Mouse (Mus musculus): ENCODE results near the gene Strip1. TPM values are rescaled to one million over a fixed set of nuclear protein-coding genes. Genes with fewer than 3 reads are reported as not detected.

Strip1 gene
- total RNA-seq, 1 experiment from 2014 or later = 33.5 TPM

- DNase-seq = no peak
Observed at GRCm38 (mm10) chr3:107593632-107594031, 37.9 kb downstream of the Strip1 start.

GRCm38 (mm10) chr3:107591612-107592011 lies 39.9 kb downstream of the Strip1 start:
- no peak for DNase-seq

GRCm38 (mm10) chr3:107586504-107586903 lies 45.0 kb downstream of the Strip1 start:
- DNase-seq = no peak

GRCm38 (mm10) chr3:107583893-107584292 lies 47.6 kb downstream of the Strip1 start:
- no peak for DNase-seq

DNA sequence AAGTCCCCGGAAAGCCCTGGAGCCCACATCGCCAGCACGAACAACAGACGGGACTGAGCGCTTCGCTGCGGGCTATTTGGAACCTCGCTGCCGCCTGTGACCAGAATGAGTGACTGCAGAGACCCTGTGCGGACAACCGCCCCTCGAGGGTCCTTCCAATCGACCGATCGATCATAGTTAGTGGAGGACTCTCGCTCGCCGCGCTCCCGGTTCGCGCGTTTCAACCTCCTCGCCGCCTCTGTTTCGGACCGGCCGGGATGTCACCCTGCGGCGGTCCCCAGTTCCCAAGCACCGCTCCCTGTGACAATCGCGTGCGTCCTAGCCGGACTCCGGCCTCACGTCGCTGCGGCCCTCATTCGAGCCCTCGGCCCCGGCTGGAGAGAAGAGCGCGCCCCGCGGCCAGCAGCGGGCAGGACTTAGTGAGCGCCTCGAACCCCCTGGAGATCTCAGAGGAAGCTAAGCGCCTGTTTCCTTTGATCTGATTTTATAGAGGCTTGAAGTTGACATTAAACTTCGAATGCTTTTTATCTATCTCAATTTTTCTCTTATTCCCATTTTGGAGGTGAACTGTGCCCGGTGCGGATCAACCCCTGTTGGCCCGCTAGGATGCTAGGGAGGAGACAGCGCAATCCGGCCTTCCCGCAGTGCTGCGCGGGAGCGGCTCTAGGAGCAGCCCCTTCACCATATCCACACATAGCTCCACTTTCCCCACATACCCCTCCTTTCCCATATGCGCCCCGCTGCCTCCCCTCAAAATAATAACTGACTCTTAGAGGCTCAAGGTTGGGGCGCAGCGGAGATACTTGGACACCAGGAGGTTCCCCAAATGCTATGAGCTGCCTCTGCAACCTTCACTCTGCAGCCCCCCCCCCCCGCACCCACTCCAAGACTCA lies 48.4 kb downstream of the Strip1 start:
- peak; percentile 41 for DNase-seq

DNA sequence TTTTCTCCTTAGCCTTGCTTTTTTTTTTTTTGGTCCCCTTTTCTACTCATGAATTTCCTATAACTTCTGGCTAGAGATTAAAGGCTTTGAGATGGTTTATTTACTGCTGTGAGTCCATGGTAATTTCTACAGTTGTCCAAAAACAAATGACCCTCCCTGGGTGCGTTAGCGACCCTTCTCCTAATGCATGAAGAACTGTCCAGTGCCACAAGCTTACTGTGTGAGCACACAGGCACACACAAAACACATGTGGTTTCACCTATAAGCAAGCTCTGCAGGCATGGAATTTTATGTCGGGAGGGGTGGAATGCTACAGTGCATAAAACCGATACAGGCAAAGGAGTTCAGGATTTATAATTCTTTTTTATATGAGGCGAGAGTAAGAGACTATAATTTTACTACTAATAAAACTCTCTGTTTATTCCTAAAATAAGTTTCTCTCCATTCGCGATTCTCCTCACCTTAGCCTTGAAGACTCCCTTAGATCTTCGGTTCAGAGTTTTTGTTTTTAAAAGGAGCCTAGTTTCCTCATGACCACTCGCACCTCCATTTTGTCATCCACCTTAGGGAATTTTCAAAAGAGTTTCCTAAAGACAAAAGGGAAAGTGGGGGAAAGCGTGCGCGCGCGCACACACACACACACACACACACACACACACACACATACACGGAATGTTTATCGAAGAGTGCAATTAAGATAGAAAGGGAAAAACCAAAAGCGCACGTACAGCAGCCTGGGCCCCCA lies 49.2 kb downstream of the Strip1 start:
- DNase-seq = no peak

DNA sequence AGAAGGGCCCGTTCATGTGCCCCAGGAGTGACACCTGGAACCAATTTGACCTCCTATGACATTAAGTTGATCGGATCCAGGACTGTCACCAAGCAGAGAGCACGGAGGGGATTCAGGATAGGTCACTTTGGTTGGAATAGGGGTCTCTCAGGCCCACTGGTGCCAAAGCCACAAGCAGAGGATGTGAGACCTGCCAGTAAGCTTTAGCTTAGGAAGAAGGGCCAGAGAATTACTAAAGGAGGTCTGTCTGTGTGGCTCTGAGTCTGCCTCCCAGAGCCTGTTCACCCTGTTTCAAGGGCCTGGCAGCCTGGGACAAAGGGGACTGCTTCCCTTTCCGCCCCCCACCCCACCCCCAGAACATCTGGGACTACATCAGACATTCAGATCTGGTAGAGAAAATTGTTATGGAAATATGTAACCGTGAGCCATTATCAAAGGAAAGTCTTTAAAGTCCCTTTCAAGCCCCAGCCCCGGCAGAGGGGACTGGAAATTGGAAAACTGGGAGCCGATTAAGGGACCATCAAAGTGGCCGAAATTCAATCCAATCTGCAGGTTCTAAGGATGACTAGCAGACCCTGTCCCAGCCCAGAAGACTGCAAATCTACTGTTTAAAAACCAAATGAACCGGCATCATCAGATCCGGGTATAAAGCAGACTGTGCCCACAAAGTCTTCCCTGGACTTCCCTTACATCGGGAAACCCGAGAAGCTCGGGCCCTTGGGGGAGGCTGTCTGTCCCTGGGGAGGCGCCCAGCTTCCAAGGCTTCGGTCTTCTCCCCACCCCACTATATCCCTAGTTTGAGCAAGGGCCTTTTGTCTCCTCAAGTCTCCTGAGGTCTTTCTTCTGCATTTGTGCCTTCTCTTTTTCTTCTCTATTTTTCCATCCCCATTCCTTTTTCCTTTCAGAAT lies 50.1 kb downstream of the Strip1 start:
- DNase-seq = no peak

- peak; percentile 79 for DNase-seq
Observed at GRCm38 (mm10) chr3:107579466-107579865, 52.0 kb downstream of the Strip1 start.

DNA sequence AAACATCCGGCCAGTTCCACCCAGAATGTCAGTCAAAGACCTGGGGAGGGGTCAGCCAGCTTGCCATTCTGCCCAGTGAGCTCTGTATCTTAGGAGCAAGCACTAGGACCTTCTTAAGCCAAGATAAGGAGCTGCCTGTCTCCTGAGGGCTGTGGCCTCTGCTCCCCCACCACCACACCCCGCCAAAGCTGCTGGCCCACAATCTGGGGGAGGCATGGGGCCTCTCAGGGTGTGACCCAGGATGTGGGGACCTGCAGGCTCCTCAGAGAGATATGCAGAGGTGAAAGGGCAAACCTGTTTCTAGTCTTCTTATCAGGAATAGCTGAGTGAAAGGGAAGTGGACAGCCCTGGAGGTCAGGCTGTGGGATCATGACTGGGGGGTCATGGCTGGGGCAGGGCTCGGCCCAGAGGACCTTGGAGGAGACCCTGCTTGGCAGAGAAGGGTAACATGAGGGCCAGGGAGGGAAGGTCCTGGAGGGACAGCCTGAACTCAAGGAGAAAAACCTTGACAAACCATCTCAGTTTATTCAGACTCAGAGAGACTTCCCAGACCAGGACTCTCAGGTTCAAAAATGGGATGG lies 53.6 kb downstream of the Strip1 start:
- no peak for DNase-seq

- no peak for DNase-seq
Observed at GRCm38 (mm10) chr3:107576807-107577206, 54.7 kb downstream of the Strip1 start.

GRCm38 (mm10) chr3:107571205-107571604 lies 60.3 kb downstream of the Strip1 start:
- DNase-seq = no peak

DNA sequence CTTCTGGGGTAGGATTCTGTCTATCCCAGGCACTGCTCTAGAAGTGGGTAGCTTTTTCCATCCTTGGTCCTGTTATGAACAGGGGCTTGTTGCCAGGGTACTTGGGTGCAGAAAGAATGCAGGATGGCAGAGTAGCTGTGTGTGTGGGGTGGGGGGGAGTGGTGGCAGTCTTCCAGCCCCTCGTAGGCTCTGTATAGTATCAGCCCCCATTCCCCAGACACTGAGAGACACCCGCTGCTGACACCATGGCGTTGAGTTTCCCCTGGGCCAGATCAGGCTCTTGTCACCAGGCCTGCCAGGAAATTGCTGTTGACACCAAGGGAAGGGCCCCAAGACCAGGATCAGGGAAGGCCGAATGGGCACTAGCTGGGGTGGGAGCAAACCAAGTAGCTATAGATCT lies 62.8 kb downstream of the Strip1 start:
- no peak for DNase-seq

DNA sequence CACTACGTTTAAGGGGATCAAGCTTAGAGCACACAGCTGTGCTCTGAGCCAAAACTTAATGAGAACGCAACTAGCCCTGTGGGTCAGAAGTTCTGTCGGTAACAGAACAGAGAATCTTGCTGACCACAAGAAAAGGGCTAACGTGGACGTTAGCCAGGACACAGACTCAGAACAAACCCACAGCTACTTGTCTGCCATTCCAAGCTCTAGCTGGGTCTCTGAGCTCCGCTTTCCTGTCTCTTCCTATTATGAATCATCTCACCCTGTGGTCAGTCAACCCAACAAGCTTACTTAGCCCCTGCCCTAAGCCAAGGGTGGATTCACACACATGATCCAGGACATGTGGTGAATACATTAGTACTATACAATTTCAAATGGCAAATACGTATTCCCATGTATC lies 63.7 kb downstream of the Strip1 start:
- DNase-seq = no peak

GRCm38 (mm10) chr3:107565331-107565730 lies 66.2 kb downstream of the Strip1 start:
- DNase-seq = no peak

GRCm38 (mm10) chr3:107563880-107564279 lies 67.6 kb downstream of the Strip1 start:
- DNase-seq = no peak

- no peak for DNase-seq
Observed at GRCm38 (mm10) chr3:107562591-107562990, 68.9 kb downstream of the Strip1 start.

Other genes with a start within 250 kb of the Strip1 start
- gene Kcnc4, start 172.1 kb downstream of the Strip1 start, total RNA-seq (2021) = 7.4 and 8.1 TPM in 2 replicates
- gene Slc6a17, start 113.7 kb downstream of the Strip1 start, total RNA-seq (2021) = 3.1 and 3.3 TPM in 2 replicates
- not detected in 2 replicates for gene Ubl4b, start 76.6 kb downstream of the Strip1 start, total RNA-seq (2021)
- gene Alx3, start 36.7 kb downstream of the Strip1 start, total RNA-seq (2021) = not detected in 2 replicates
- gene Gm10961, start 372 bp downstream of the Strip1 start, total RNA-seq (2021) = not detected in 2 replicates
- gene Ahcyl1, start 64.9 kb upstream of the Strip1 start, total RNA-seq (2021) = 272 and 320 TPM in 2 replicates
- gene Csf1, start 128.8 kb upstream of the Strip1 start, total RNA-seq (2021) = 17.4 and 18.5 TPM in 2 replicates
- gene Eps8l3, start 245.5 kb upstream of the Strip1 start, total RNA-seq (2021) = not detected in 2 replicates